Mouse (Mus musculus) CD8-positive naive resting alpha-beta T cell, adult 2 months (primary cell): ENCODE measurements around the gene Dock8.

ENCODE experiments used
- DNase-seq, 2 experiments: peaks; one replicate each; pipeline ENCODE4 v3.0.0; 2022; ENCODE audit warnings: low read depth in 2 of 2, low spot score in 2 of 2

The Dock8 gene

GRCm38 (mm10) chr19:25116981-25117380, 117.6 kb downstream of the Dock8 start:
- no peak for DNase-seq

- DNase-seq: no peak
Observed at GRCm38 (mm10) chr19:25122417-25122816, 123.1 kb downstream of the Dock8 start.

- peak in 1 of 2 experiments; percentile 3 for DNase-seq
Observed at GRCm38 (mm10) chr19:25123031-25123430, 123.7 kb downstream of the Dock8 start.

GRCm38 (mm10) chr19:25123461-25123860, 124.1 kb downstream of the Dock8 start:
- DNase-seq: no peak

DNA sequence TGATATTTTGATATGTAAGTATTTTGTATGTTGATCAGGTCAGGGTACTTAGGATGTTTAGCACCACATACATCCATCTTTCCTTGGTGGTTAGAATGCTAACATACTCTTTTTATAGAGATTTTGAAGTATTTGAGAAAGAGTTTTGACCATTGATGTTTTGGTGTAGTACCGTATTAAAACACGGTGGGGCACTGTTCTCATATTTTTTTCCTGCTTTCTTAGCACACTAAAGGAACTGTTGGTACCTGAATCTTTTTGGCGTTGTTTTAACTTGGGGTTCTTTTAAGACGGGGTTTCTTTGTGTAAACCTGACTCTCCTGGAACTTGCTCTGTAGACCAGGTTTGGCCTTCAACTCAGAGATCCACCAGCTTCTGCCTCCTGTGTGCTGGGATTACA, 133.0 kb downstream of the Dock8 start:
- DNase-seq: no peak

- no peak for DNase-seq
Observed at GRCm38 (mm10) chr19:25133959-25134358, 134.6 kb downstream of the Dock8 start.

DNA sequence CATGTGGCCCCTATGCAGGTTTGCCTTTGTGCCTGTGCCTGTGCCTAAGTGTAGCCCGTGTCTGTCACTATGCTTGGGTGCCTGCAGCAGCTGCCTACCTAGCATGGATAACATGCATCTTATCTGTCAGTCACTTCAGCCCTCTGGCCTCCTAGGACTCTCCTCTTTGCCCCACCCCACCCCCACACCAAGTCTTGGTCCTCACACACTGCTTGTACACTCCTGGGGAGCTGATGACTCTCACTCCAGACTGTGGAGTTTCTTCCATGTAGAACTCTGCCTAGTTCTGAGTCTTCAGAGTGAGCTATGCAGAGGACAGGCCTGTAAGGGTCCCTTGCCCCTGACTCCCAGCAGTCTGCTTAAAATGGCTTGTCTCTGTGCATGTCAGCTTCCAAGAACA, 136.8 kb downstream of the Dock8 start:
- no peak for DNase-seq

- DNase-seq: no peak
Observed at GRCm38 (mm10) chr19:25137907-25138820, 138.8 kb downstream of the Dock8 start.

DNA sequence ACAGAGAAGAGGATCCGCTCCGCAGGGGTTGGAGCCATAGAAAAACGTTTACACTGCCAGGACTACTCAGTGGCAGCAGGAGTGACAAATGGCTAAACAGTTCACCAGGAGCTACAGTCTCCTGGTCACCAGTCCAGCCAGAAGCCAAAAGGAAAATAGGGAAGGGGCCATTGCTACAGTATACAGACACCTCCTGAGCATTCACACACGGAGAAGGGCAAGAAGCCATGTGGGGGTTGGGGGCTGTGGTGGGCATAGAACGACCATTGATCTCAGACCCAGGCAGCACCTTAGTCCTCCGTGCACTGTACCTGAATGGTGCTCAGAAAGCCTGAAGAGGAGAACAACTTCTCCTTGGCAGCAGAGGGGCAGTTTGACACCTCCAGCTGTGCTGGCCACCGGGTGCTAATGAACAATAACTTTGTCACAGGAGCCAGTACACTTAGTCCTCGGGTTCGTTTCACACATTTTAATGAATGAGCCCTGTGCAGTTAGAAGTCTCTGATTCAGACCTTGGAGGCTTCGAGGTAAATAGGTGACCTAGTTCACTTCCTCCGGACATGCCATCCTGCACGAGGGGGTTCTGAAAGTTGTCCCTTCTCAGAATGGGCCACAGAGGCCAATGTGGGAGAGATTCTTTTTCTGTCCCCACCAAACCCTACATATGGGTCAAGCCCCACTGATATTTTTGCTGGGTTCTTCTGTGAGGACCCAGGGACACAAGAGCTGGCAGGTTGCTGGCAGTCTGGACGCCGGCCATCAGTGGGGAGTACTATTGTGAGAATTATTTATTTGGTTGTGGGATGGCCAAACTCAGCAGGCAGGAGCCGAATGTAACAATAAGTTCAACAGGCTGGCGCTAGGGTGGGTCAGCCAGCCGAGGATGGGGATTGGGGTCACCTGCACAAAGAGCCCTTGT, 145.0 kb downstream of the Dock8 start:
- DNase-seq: no peak

- no peak for DNase-seq
Observed at GRCm38 (mm10) chr19:25145116-25145515, 145.8 kb downstream of the Dock8 start.

DNA sequence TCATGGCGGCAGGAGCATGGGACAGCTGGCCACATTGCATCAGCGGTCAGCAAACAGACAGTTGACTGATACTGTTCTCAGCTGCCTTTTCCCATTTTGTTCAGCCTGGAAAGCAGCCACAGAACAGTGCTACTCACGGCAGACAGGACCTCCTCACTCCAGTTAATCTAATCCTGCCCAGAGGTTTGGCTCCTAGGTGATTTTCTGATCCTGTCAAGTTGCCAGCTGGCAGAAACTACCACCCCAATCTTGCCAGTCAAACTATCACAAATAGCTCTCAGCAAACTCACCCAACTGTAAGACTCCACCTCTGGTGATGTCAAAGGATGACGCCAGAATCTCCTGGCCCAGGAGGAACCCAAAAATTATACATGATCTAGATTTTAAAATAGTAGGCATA, 146.8 kb downstream of the Dock8 start:
- no peak for DNase-seq

DNA sequence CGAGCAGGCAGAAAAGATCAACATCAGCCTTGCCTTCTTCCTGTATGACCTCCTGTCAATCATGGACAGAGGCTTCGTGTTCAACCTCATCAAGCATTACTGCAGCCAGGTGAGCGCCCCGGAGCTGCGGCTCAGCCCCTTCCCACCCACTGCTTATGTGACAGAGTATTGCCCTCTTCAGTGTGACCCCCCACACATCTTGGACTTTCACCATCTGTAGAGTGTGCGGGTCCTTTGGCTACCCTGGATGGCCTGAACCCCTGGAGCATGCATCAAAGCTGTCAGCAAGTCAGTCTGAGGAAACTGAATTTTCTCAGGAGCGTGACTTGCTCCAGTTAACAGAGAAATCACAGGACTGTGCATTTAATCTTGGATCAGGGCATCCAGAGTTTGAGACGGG, 150.5 kb downstream of the Dock8 start:
- DNase-seq: no peak

DNA sequence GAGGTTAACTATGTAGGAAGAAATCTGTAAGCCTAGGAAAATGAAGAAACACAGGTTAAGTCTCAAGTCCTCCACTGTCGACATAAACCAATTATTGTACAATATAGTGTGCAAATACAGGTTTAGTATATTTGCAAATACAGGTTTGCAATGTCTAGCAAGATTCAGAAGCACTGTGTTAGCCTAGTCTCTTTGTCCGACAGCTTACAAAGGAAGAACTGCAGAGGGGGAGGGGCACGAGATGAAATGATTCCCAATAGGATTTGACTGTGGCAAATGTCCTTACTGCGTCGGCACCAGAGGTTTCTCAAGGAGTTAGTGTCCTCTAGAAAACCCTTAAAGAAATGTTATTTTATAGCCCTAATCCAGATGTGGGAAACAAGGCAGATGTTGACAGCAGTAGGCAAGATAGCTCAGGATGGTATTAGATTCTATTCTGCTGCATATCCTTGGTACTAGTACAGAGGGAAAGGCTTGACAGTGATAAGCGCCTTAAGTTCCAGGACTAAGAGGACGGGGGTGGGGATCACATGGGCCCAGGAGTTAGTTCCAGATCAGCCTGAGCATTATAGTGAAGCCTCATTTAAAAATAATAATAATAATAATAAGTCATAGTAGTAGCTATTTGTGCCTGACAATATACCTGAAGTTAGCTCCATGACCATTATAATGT, 155.3 kb downstream of the Dock8 start:
- DNase-seq: no peak

DNA sequence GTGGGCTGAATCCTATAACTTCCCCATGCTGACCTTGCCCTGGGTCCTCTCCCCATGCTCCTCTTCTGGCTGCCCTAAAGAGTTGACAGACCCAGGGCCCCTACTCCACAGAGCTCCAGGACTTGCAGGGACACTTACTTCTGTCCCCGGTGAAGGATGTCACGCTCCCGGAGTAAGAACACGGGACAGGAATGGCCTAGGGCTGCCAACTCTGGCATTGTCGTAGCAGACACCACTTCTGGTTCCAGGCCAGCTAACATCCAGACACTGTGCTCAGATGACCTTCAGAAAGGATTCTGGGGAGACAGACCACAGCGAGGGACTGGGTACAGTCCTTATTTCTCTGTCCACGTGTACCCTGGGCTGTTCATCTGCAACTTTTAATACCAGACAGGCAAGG, 155.9 kb downstream of the Dock8 start:
- no peak for DNase-seq

DNA sequence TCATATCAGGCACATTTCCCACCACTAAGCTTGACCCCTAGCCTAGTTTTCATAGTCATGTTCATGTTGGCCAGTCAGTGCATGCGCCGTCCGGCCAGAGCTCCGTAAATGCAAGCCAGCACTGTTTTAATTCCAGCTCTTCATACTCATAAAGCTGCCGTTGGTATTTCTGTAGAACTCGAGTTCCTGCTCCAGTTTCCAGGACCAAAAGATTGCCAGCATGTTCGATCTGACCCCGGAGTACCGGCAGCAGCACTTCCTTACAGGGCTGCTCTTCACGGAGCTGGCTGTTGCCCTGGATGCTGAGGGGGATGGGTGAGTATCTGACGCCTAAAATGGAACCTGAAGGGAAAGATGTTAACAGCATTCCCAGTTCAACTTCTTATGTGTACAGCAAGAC, 156.4 kb downstream of the Dock8 start:
- no peak for DNase-seq

GRCm38 (mm10) chr19:25162270-25162669, 162.9 kb downstream of the Dock8 start:
- no peak for DNase-seq

DNA sequence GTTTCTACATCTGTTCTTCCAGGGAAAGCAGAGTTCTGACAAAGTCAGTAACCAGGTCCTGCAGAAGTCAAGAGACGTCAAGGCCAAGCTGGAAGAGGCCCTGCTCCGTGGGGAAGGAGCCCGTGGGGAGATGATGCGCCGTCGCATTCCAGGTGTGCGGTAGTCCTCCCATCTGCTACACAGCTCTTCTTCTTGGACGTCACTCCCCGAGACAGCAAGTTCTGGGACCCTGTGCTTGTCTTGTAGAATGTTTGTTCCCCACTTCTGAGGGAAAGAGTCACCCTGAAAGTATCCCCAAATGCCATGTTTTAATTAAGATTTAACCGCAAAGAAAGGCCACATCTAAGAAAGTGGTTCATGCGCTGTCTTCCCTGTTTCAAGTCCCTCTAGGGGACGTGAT, 164.1 kb downstream of the Dock8 start:
- no peak for DNase-seq

DNA sequence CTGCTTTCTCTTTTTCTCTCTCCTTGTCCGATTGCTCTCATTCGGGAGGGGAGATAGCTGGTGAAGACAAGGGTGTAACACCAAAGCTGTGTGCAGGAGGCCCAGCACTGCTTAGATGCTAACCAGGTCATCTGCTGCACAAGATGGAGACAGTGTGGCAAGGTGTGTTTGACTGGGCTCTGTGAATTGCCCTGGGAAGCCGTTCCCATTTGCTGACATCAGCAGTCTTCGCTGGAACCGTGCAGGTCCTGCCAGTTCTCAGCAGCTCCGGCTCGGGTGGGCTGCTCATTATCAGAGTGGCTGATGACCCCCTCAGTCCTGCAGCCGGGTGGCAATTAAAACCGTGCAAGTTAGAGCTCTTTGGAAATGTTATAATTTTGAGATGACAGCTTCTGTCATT, 167.1 kb downstream of the Dock8 start:
- no peak for DNase-seq

DNA sequence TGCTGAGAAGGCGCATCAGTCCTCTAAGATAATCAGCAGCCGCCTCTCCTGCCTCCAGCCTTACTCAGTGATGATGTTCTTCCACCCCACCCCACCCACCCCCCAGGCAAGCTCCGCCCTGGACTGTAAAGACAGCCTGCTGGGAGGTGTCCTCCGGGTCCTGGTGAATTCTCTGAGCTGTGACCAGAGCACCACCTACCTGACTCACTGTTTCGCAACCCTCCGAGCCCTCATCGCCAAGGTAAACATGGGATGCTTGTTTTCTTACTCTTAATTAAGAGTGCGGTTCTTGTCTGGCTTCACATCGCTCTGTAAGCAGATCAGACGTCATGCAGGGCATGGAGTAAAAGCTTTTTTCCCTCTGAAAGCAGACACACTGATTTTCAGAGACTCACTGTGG, 172.1 kb downstream of the Dock8 start:
- no peak for DNase-seq

DNA sequence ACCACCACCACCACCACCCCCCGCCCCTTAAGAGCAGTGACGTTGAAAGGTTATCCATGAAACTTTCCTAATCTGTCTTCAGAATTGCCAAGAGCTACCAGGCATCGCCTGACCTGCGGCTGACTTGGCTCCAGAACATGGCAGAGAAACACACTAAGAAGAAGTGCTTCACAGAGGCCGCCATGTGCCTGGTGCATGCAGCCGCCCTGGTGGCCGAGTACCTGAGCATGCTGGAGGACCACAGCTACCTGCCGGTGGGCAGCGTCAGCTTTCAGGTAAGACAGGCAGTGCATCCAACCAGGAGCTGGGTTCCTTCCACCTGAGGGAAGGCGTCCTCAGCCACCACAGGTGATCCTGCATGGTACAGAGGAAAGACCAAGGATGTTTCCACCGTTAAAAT, 177.4 kb downstream of the Dock8 start:
- no peak for DNase-seq

GRCm38 (mm10) chr19:25180024-25180423, 180.7 kb downstream of the Dock8 start:
- no peak for DNase-seq
